Mouse (Mus musculus): Measurements from ENCODE around the gene Ppfia1. TPM values are rescaled to one million over a fixed set of nuclear protein-coding genes. Genes with fewer than 3 reads are reported as not detected.
A peak's percentile ranks its signal among the peaks of the same experiment; 100 is the strongest.

The Ppfia1 gene
- polyA plus RNA-seq, 1 experiment = 54.5 TPM

DNA sequence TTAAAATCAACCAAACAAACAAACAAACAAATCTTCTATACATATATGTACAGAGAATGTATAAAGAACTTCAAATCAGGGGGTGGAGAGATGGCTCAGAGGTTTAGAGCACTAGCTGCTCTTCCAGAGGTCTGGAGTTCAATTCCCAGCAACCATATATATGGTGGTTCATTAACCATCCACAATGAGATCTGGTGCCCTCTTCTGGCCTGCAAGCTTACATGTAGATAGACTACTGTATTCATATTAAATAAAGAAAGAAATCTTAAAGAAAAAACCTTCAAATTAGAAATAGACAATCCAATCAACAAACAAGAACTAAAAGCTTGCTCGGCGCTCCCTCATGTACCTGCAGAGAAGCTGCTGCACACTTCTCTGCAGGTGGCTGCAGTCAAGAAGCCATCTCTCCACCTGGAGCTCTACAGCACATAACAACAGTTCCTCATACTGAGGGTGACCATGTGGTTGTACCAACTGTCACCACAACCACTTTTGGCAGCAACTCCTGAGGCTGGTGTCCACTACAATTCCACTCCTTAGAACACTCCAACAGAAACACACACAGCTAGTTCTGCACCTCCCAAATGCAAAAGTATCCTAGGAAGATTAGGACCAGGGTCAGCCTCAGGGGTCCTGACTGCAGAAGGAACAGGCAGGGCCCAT, 3.5 kb downstream of the Ppfia1 start:
- no peak for DNase-seq (ENCODE audit: low read depth)
- TF ChIP-seq CTCF (IDR thresholded peaks at IDR 0.05; ENCODE audit: borderline replicate concordance, extremely low read depth, insufficient read depth, insufficient read length) (no peak), POLR2A (IDR thresholded peaks at IDR 0.05; ENCODE audit: borderline replicate concordance, extremely low read depth, insufficient read depth, insufficient read length, poor library complexity, severe bottlenecking) (no peak)

DNA sequence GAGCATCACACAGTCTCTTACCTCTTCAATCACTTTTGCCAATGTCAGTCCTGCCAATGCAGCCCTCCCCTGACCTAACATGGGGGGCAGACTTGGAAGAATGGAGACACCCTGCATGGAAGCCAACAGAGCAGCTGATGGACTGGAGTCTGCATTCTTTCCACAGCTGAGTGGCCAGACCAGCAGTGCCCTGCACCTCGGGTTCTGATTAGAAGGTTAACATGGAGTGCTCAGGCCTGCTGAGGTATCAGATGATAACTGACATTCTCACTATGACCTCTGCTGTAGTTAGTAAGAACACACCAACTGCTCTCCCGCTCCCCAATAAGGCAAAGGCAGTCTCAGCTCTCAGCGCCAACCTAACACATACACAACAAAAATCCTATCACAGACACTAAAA, 8.3 kb downstream of the Ppfia1 start:
- DNase-seq (ENCODE audit: low read depth) = no peak
- no peak for TF ChIP-seq POLR2A (IDR thresholded peaks at IDR 0.05; ENCODE audit: borderline replicate concordance, extremely low read depth, insufficient read depth, insufficient read length, poor library complexity, severe bottlenecking)
- no peak for TF ChIP-seq CTCF (IDR thresholded peaks at IDR 0.05; ENCODE audit: borderline replicate concordance, extremely low read depth, insufficient read depth, insufficient read length)

- DNase-seq (ENCODE audit: low read depth) = no peak
- no peak for TF ChIP-seq POLR2A (IDR thresholded peaks at IDR 0.05; ENCODE audit: borderline replicate concordance, extremely low read depth, insufficient read depth, insufficient read length, poor library complexity, severe bottlenecking)
- no peak for TF ChIP-seq CTCF (IDR thresholded peaks at IDR 0.05; ENCODE audit: borderline replicate concordance, extremely low read depth, insufficient read depth, insufficient read length)
Observed at GRCm38 (mm10) chr7:144541351-144541750, 12.2 kb downstream of the Ppfia1 start.

GRCm38 (mm10) chr7:144539146-144539545, 14.4 kb downstream of the Ppfia1 start:
- TF ChIP-seq POLR2A (IDR thresholded peaks at IDR 0.05; ENCODE audit: borderline replicate concordance, extremely low read depth, insufficient read depth, insufficient read length, poor library complexity, severe bottlenecking) (no peak), CTCF (IDR thresholded peaks at IDR 0.05; ENCODE audit: borderline replicate concordance, extremely low read depth, insufficient read depth, insufficient read length) (no peak)
- no peak for DNase-seq (ENCODE audit: low read depth)

GRCm38 (mm10) chr7:144538030-144538644, 15.4 kb downstream of the Ppfia1 start:
- DNase-seq (ENCODE audit: low read depth) = peak; percentile 3
- TF ChIP-seq CTCF (IDR thresholded peaks at IDR 0.05; ENCODE audit: borderline replicate concordance, extremely low read depth, insufficient read depth, insufficient read length) (no peak), POLR2A (IDR thresholded peaks at IDR 0.05; ENCODE audit: borderline replicate concordance, extremely low read depth, insufficient read depth, insufficient read length, poor library complexity, severe bottlenecking) (no peak)

GRCm38 (mm10) chr7:144536367-144536766, 17.2 kb downstream of the Ppfia1 start:
- no peak for DNase-seq (ENCODE audit: low read depth)
- TF ChIP-seq POLR2A (IDR thresholded peaks at IDR 0.05; ENCODE audit: borderline replicate concordance, extremely low read depth, insufficient read depth, insufficient read length, poor library complexity, severe bottlenecking) = no peak
- no peak for TF ChIP-seq CTCF (IDR thresholded peaks at IDR 0.05; ENCODE audit: borderline replicate concordance, extremely low read depth, insufficient read depth, insufficient read length)

DNA sequence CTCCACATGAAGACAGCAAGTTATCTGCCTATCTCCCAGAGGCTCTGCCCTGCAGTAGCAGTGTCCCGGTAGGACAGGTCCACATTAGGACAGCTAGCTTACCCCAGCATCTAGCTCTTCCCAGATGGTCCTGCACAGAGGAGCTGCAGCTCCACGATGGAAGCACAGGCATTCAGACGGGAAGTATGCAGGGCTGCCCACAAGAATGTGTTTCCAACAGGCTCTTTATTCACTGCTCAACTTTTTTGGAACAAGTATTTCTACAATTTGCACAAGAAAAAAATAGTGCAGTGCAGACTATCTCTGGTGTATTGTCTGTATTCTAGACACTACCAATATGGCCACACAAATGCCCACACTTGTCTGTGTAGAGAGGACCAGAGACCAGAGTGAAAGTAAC, 18.8 kb downstream of the Ppfia1 start:
- no peak for DNase-seq (ENCODE audit: low read depth)
- TF ChIP-seq POLR2A (IDR thresholded peaks at IDR 0.05; ENCODE audit: borderline replicate concordance, extremely low read depth, insufficient read depth, insufficient read length, poor library complexity, severe bottlenecking) (no peak), CTCF (IDR thresholded peaks at IDR 0.05; ENCODE audit: borderline replicate concordance, extremely low read depth, insufficient read depth, insufficient read length) (no peak)

DNA sequence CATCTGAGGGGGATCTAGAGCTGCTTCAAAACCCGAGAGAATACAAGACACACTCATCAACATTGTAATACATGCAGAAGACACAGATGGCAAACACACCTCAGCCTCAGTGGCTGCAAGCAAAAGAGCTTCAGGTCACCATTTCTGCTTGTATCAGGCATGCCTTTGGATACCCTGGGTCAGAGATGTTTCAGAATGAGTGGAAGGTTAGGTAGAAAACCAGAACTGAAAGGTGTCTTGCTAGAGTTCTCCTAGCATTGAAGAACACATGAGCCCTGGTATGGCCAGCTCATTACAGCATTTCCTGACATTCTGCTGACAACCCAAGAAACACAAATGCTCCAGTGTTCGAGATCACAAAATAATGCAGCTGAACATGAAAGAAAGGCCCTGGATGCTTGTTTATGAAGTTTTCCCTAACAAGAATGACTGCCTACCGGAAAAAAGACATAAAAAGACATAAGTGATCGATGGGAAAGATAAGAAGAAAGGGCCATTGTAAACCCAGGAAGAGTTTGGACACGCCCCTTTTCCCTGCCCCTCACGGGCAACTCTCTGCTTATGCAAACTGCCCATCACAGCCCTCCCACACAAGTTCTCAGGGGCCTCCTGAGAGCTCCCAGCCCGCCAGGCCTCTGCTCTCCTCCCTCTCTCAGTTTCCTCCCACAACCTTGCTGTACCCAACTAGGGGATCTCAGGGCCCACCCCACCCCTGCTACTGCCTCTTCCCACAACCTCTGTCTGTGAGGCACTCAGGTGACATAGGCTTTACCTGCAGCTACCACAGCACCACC, 21.7 kb downstream of the Ppfia1 start:
- DNase-seq (ENCODE audit: low read depth) = peak; percentile 15
- TF ChIP-seq CTCF (IDR thresholded peaks at IDR 0.05; ENCODE audit: borderline replicate concordance, extremely low read depth, insufficient read depth, insufficient read length) (no peak), POLR2A (IDR thresholded peaks at IDR 0.05; ENCODE audit: borderline replicate concordance, extremely low read depth, insufficient read depth, insufficient read length, poor library complexity, severe bottlenecking) (no peak)

GRCm38 (mm10) chr7:144529851-144530250, 23.7 kb downstream of the Ppfia1 start:
- DNase-seq (ENCODE audit: low read depth) = no peak
- TF ChIP-seq CTCF (IDR thresholded peaks at IDR 0.05; ENCODE audit: borderline replicate concordance, extremely low read depth, insufficient read depth, insufficient read length) (no peak), POLR2A (IDR thresholded peaks at IDR 0.05; ENCODE audit: borderline replicate concordance, extremely low read depth, insufficient read depth, insufficient read length, poor library complexity, severe bottlenecking) (no peak)

DNA sequence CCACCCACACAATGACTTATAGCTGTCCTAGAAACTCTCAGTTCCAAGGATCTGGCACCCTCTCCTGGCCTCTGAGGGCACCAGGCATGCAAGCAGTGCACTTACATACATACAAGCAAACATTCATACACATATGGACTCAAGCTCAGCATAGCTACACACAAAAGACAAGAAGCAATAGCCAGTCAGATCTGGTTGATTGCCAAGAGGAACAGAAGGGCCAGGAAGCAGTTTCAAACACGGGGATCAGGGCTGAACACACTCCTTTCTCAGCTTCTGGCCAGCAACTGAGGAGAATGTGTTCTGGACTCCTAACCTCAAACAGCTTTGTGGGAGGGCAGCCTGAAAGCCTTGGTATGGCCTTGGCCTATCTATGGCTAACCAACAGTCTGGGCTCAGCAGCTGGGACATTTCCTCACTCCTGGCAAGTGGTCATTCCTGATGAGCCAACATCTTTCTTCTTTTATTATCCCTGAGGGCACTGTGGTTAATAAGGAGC, 25.8 kb downstream of the Ppfia1 start:
- no peak for TF ChIP-seq CTCF (IDR thresholded peaks at IDR 0.05; ENCODE audit: borderline replicate concordance, extremely low read depth, insufficient read depth, insufficient read length)
- TF ChIP-seq POLR2A (IDR thresholded peaks at IDR 0.05; ENCODE audit: borderline replicate concordance, extremely low read depth, insufficient read depth, insufficient read length, poor library complexity, severe bottlenecking) = no peak
- peak; percentile 24 for DNase-seq (ENCODE audit: low read depth)

DNA sequence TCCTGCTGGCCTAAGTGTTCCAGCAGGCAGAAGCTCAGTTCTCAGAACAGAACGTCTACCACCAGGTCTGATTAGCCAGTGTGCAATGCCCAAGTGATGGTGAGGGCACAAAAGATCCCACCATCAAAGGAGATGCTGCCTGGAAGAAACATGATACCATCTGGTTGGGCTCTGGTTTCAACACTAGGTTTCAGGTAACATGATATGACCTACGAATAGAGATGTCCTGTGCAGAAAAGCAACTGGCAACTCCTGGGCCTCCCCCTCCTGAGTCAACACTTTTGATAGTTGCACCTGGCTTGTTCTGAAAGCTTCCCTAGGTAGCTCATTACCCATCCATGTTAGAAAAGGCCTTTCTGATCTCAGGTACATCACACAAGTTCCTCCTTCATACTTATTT, 26.9 kb downstream of the Ppfia1 start:
- TF ChIP-seq POLR2A (IDR thresholded peaks at IDR 0.05; ENCODE audit: borderline replicate concordance, extremely low read depth, insufficient read depth, insufficient read length, poor library complexity, severe bottlenecking) (no peak), CTCF (IDR thresholded peaks at IDR 0.05; ENCODE audit: borderline replicate concordance, extremely low read depth, insufficient read depth, insufficient read length) (no peak)
- DNase-seq (ENCODE audit: low read depth) = no peak
